Mouse (Mus musculus): ENCODE results near the gene Tfdp2. TPM values are rescaled to one million over a fixed set of nuclear protein-coding genes. Genes with fewer than 3 reads are reported as not detected.

Gene Tfdp2
- total and polyA plus RNA-seq, 2 experiments from 2014 or later: 19.6 to 32.1 TPM

GRCm38 (mm10) chr9:96266793-96267558 is 70.9 kb downstream of the Tfdp2 start:
- H3K4me2 ChIP-seq (ENCODE audit: low read depth, low read length): no peak overlapping the region
- no peaks in the 10 kb centered on the region for H3K27me3 ChIP-seq (ENCODE audit: insufficient read depth, low read length)
- TF ChIP-seq CTCF (IDR thresholded peaks at IDR 0.05; ENCODE audit: low read depth): no peak
- H3K9me3 ChIP-seq (ENCODE audit: low read length): no peaks in the 10 kb centered on the region
- H3K4me3 ChIP-seq (ENCODE audit: low read length): no peak overlapping the region
- H3K4me1 ChIP-seq (ENCODE audit: insufficient read depth, low read length): no peaks in the 10 kb centered on the region
- no peak overlapping the region for H3K27ac ChIP-seq
- no peak overlapping the region for H3K9ac ChIP-seq (replicated peaks; ENCODE audit: low read length)
- WGBS: 89% methylated on average over 6 of the region's 6 CpGs
- no peaks in the 10 kb centered on the region for H3K36me3 ChIP-seq (ENCODE audit: insufficient read depth, low read length)
- no peak for DNase-seq (ENCODE audit: low spot score)
- no peak for ATAC-seq

- WGBS: 67% methylated on average over 1 of the region's 1 CpGs
- Histone ChIP-seq H3K4me2 (ENCODE audit: low read depth, low read length) (no peak overlapping the region), H3K4me1 (ENCODE audit: insufficient read depth, low read length) (no peaks in the 10 kb centered on the region), H3K4me3 (ENCODE audit: low read length) (no peak overlapping the region), H3K36me3 (ENCODE audit: insufficient read depth, low read length) (no peaks in the 10 kb centered on the region), H3K27me3 (ENCODE audit: insufficient read depth, low read length) (no peaks in the 10 kb centered on the region), H3K27ac (no peak overlapping the region), H3K9ac (replicated peaks; ENCODE audit: low read length) (no peak overlapping the region), H3K9me3 (ENCODE audit: low read length) (no peaks in the 10 kb centered on the region)
- DNase-seq (ENCODE audit: low spot score) (no peak), ATAC-seq (no peak)
- no peak for TF ChIP-seq CTCF (IDR thresholded peaks at IDR 0.05; ENCODE audit: low read depth)
Observed at GRCm38 (mm10) chr9:96267559-96267948, 71.5 kb downstream of the Tfdp2 start.

DNA sequence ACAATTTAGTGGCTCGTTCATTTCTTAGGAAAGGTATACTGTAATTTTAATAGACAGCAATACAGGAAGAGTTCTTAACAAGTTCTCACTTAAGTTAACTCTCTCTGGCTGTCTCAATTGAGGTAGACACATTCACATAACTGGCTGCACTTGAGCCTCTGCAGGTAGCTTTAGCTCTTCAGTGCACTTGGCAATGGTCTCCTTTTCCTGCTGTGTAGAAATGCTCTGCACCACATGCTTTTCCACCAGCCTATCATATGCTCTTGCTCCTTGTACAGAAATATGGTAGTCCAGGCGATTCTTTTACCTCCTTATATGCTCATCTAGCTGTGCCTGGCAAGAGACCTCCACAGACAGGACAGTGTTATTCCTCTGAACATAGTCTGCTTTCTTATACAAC is 73.7 kb downstream of the Tfdp2 start:
- H3K4me2 ChIP-seq (ENCODE audit: low read depth, low read length): no peak overlapping the region
- H3K4me3 ChIP-seq (ENCODE audit: low read length): no peak overlapping the region
- no peaks in the 10 kb centered on the region for H3K4me1 ChIP-seq (ENCODE audit: insufficient read depth, low read length)
- WGBS: 75% methylated on average over 2 of the region's 2 CpGs
- H3K27me3 ChIP-seq (ENCODE audit: insufficient read depth, low read length): no peaks in the 10 kb centered on the region
- H3K36me3 ChIP-seq (ENCODE audit: insufficient read depth, low read length): no peaks in the 10 kb centered on the region
- DNase-seq (ENCODE audit: low spot score): peak; percentile 13
- H3K9ac ChIP-seq (replicated peaks; ENCODE audit: low read length): no peak overlapping the region
- H3K9me3 ChIP-seq (ENCODE audit: low read length): no peaks in the 10 kb centered on the region
- H3K27ac ChIP-seq: no peak overlapping the region
- no peak for TF ChIP-seq CTCF (IDR thresholded peaks at IDR 0.05; ENCODE audit: low read depth)
- ATAC-seq: no peak

GRCm38 (mm10) chr9:96275543-96275942 is 79.5 kb downstream of the Tfdp2 start:
- no peak for ATAC-seq
- TF ChIP-seq CTCF (IDR thresholded peaks at IDR 0.05; ENCODE audit: low read depth): no peak

DNA sequence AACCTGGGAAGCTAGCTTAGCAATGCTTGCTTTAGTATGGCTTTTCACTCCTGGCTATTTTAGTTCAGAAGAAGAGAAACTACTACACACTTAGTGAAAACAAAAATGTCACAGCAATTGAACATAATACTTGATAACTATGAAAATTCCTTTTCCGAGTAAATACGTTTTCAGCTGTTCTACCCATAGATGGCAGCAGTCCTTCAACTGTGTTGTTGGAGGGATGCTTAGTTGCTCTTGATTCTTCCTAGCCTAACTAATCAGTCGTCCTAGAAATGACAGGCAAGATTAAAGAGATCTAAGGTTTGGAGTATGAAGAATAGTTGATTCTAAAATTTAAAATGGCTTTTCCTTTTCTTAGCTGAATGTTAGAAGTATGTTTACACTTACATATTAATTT is 85.4 kb downstream of the Tfdp2 start:
- no peak for ATAC-seq
- Histone ChIP-seq H3K4me2 (ENCODE audit: low read depth, low read length) (no peak overlapping the region), H3K27me3 (ENCODE audit: insufficient read depth, low read length) (no peaks in the 10 kb centered on the region), H3K4me3 (ENCODE audit: low read length) (no peak overlapping the region), H3K36me3 (ENCODE audit: insufficient read depth, low read length) (no peaks in the 10 kb centered on the region), H3K4me1 (ENCODE audit: insufficient read depth, low read length) (no peaks in the 10 kb centered on the region), H3K27ac (no peak overlapping the region), H3K9me3 (ENCODE audit: low read length) (no peaks in the 10 kb centered on the region), H3K9ac (replicated peaks; ENCODE audit: low read length) (no peak overlapping the region)
- 51% methylated on average over 3 of the region's 3 CpGs for WGBS
- peak; percentile 52 for TF ChIP-seq CTCF (IDR thresholded peaks at IDR 0.05; ENCODE audit: low read depth)
- DNase-seq (ENCODE audit: low spot score): peak; percentile 38

More at GRCm38 (mm10) chr9:96275543-96275942, 79.5 kb downstream of the Tfdp2 start:
- H3K4me3 ChIP-seq (ENCODE audit: low read length): no peak overlapping the region
- no peak overlapping the region for H3K9ac ChIP-seq (replicated peaks; ENCODE audit: low read length)
- H3K4me2 ChIP-seq (ENCODE audit: low read depth, low read length): no peak overlapping the region
- no peaks in the 10 kb centered on the region for H3K27me3 ChIP-seq (ENCODE audit: insufficient read depth, low read length)
- no peak for DNase-seq (ENCODE audit: low spot score)
- no peaks in the 10 kb centered on the region for H3K4me1 ChIP-seq (ENCODE audit: insufficient read depth, low read length)
- no peak overlapping the region for H3K27ac ChIP-seq
- H3K9me3 ChIP-seq (ENCODE audit: low read length): no peaks in the 10 kb centered on the region
- H3K36me3 ChIP-seq (ENCODE audit: insufficient read depth, low read length): no peaks in the 10 kb centered on the region

GRCm38 (mm10) chr9:96282082-96282481 is 86.0 kb downstream of the Tfdp2 start:
- no peak overlapping the region for H3K27ac ChIP-seq
- H3K4me1 ChIP-seq (ENCODE audit: insufficient read depth, low read length): no peaks in the 10 kb centered on the region

GRCm38 (mm10) chr9:96284916-96285315 is 88.8 kb downstream of the Tfdp2 start:
- H3K4me2 ChIP-seq (ENCODE audit: low read depth, low read length): no peak overlapping the region
- H3K27me3 ChIP-seq (ENCODE audit: insufficient read depth, low read length): no peaks in the 10 kb centered on the region
- DNase-seq (ENCODE audit: low spot score): peak; percentile 71
- H3K27ac ChIP-seq: no peak overlapping the region
- no peak overlapping the region for H3K4me3 ChIP-seq (ENCODE audit: low read length)
- no peaks in the 10 kb centered on the region for H3K4me1 ChIP-seq (ENCODE audit: insufficient read depth, low read length)
- H3K9ac ChIP-seq (replicated peaks; ENCODE audit: low read length): no peak overlapping the region
- no peaks in the 10 kb centered on the region for H3K9me3 ChIP-seq (ENCODE audit: low read length)
- ATAC-seq: no peak
- WGBS: 21% methylated on average over 1 of the region's 1 CpGs
- no peaks in the 10 kb centered on the region for H3K36me3 ChIP-seq (ENCODE audit: insufficient read depth, low read length)
- TF ChIP-seq CTCF (IDR thresholded peaks at IDR 0.05; ENCODE audit: low read depth): peak; percentile 69

More at GRCm38 (mm10) chr9:96282082-96282481, 86.0 kb downstream of the Tfdp2 start:
- TF ChIP-seq CTCF (IDR thresholded peaks at IDR 0.05; ENCODE audit: low read depth): no peak
- 93% methylated on average over 3 of the region's 3 CpGs for WGBS
- Histone ChIP-seq H3K27me3 (ENCODE audit: insufficient read depth, low read length) (no peaks in the 10 kb centered on the region), H3K9ac (replicated peaks; ENCODE audit: low read length) (no peak overlapping the region), H3K4me2 (ENCODE audit: low read depth, low read length) (no peak overlapping the region), H3K36me3 (ENCODE audit: insufficient read depth, low read length) (no peaks in the 10 kb centered on the region), H3K4me3 (ENCODE audit: low read length) (no peak overlapping the region), H3K9me3 (ENCODE audit: low read length) (no peaks in the 10 kb centered on the region)
- no peak for ATAC-seq
- no peak for DNase-seq (ENCODE audit: low spot score)
